Mouse (Mus musculus) liver, adult (tissue): ENCODE measurements at regions not wholly inside any gene's neighbourhood (a gene's known extent, or its start where the extent isn't known, plus 50 kb on each side); places are given as distances from the start of the nearest gene placed in this dataset.

Experiments
- GATA4 ChIP-seq: IDR thresholded peaks from 2 replicates; pipeline ENCODE4 v1.6.1; 2014; ENCODE audit warnings: mild to moderate bottlenecking, low read length; ENCODE audit not compliant: insufficient replicate concordance

DNA sequence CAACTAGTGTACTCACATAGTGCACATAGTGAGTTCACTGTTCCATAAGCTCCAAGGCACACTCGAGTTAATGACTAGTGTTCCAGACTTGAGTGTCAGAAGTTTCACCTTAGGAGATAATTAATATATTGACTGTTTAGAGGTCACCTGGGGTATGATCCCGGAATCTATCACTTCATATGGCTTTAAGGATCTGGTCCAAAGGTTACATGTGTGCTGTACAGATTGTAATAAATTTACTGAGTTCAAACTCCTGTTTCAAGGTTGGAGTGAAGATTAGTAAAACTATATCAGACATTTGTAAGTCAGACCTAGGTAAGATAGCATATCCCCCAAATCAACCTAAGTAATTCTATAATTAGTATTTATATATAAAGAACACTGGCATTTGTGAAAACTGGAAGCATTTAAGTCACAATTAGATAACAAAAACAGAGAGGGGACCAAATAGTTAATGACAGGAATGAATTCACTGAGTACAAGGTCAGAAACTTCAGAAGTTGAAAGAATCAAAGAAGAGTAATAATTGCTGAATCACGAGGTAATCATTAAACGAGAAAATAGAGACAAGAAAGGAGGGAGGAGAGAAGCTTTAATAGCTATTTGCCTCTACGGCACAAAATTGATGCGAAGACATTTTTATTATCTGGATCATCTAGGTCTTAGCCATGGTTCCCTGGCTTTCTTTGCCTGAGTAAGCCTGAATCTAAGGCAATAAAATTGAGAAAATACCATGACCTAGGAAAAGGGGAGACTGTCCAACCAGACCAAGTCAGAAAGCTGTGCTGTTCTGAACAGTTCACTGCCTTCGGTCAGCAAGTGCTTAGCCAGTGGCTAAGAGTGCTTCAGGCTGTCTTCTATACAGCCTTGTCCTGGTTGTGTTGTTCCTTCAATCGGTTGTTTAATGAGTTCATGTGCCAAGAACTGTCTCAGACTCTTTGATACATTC lies 112.6 kb upstream of the Zfand5 start:
- no peak for TF ChIP-seq GATA4

DNA sequence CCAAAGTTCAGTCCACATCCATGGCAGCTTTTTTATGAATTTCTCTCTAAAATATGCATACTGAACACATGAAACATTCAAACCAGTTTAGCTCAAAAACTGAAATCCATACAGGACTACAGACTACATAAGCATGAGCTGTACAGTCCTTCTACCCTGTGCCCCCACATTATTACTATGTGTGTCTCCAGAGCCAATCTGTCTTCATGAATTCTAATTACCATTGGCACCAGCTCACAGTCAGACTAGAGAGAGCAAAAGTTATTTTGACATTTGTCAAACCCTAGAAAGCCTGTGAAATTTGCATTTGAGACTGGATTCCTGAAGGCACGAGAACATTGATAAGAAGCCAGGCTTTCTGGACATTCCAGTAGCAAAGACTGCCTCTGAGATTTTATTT lies 117.9 kb upstream of the Zfand5 start:
- TF ChIP-seq GATA4 = no peak

DNA sequence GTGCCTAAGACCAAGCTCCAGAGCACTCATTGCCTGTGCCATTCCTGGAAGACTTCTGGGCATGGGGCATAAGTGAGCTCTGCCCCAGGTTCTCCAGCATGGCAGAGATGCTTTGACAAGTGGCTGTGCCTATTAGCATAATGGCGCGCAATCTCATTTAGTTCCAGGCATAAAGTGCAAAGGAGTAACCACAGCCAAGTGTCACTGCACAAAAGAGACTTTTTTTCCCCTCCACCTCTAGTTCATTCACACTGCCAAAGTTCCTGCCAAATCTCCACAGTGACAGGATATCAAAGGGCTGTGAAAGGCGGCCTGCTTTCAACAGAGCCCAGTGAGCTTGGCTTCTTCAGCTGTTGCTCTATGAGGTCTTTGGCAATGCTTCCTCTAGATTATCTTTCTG lies 120.1 kb upstream of the Zfand5 start:
- TF ChIP-seq GATA4 = no peak

DNA sequence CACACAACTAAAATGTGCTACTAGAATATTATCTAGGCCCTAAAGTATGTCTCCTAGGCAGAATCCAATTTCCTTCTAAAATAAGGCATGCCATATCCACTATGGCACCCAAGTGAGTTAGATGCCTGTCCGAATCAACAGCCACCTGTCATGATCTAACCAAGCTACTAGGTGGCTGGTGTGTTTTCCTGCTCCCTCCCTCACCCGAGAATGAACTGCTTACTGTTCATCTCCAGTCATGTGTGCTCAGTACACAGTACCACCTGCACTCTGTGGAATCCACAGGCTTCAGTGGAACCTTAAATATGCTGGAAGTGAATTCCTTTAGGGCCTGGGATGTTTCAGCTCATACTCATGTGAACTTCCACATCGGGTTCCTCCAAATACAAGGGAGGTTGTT lies 121.2 kb upstream of the Zfand5 start:
- no peak for TF ChIP-seq GATA4

DNA sequence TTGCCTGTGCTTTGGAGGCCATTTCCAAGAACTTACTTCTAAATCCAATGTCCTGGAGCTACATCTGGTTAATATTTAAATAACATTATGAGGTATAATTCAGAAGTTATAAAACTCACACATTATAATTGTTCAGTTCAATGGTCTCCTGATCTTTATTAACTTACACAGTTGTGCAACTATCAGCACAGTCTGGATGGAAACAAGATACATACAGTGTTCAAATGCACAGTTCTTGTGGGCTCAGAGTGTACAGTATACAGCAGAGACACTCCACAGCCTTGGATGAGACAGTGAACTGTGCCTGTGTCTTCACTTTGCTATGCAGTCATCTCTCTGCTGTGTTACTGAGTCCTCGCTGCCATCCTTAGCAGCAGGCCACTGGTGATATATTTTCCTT lies 121.8 kb upstream of the Zfand5 start:
- TF ChIP-seq GATA4 = no peak

DNA sequence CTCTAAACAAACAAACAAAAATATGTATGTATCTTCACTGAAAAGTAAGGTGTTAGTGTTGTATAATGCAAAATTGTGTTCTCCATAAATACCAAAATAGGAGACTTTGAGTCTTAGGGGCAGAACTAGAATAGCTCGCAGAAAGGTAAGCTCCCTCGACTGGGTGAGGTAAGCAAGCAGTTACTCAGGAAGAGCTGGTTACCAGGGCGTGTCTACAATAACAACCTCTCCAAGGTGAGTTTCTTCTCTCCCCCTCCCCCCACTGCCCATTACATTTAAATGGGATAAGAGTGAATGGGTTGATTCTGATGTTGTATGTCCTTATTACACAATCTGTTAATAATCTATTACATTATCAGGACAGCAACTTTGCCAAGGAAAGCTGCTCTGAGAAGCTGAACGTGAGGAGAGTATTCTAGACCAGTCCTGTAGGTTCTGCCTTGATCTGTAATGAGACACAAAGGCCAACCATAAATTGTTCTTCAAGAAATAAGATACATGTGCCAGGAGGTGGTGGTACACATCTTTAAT lies 125.2 kb upstream of the Zfand5 start:
- TF ChIP-seq GATA4 = peak; percentile 67; the same call in 1 of the 2 replicates

DNA sequence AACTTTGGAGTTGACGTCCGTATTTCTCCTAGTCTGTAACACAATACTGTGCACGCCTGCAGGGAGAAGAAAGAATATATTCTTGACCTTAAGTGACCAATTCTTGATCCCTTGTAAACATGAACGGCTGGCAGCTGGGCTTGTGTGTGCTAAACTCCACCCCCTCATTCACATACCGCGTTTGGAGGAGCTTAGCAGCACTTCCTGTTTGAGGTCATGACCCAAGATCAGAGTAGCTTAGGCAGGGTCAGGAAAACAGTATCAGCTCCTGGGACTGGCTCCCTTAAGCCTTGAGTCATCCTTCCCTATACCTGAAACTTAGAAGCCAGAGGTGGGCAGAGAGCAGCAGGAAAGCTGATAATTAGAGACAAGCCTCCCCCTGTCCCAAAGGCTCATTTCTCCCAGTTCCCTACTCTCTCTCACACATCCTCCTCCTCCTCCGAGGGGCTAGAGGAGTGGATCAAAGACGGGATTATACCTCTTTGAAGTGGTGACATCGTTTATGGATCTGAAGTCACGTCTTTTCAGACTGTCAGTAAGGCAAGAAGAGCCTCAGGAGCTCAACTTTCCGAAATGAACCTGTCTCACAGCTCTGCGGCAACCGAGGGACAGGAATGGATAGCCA lies 127.3 kb upstream of the Zfand5 start:
- TF ChIP-seq GATA4 = no peak

DNA sequence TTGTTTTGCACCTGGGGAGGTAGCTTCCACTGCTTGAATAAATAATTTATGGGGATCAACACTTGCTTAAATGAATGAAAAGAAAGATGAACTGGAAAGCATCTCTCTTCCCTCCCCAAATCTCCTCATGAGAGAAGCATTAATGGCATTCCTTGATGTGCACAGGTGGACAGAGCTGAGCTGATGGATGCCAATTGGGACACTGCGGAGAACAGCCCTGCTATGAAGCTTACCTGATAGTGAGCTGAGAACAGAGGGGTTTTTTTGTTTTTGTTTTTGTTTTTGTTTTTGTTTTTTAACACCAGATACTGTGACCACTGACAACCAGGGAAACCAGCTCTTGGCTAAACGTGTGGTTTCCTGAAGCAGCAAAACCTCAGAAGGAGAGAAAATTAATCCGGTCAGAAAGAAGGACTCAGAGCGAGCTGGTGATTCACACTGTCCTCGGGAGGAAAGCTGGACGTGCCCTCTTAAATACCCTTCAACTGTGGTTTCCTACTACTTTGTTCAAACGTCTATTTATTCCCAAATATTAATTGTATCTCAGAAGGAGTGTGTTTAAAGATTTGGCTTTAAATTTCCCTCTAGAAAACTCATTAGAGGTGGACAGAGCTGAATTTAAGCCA lies 128.0 kb upstream of the Zfand5 start:
- TF ChIP-seq GATA4 = no peak

DNA sequence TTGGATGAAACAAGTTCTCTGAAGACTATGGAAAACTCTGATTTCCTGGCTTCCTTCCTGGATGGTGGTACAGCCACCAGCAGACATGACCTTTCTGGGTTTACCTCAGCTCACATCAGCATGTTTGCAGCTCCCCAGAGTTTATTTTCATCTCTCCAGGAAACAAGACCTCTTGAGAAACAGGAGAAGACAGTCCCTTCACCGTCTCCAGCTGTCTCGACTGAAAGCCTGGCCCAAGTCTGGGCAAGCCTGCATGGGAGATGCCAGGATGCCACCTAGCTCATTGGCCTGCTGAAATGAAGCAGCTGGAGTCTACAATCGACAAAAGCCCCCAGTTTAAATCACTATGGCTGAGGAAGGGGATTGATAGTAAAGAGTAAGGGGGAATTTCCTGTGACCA lies 131.6 kb upstream of the Zfand5 start:
- TF ChIP-seq GATA4 = no peak

DNA sequence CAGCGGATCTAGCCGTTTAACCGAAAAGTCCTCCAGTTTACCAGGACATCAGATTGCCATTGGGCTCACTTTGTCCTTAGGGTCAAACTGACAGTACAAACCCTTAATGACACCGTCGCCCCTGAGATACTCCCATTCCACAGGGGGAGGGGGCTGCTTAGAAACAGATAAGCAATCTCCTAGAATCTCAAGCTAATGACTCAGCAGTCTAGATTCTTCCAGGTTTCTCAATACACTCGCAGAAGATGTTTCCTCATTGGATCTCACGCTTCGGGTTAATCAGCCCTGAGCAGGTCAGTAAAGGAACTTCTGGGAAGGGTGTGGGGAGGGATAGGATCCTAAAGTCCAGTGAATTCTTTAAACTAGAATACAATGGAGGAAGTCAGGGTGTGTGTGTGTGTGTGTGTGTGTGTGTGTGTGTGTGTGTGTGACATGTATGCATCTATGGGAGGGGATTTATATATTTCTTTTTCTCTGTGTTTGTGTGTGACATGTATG lies 133.0 kb upstream of the Zfand5 start:
- TF ChIP-seq GATA4 = no peak

DNA sequence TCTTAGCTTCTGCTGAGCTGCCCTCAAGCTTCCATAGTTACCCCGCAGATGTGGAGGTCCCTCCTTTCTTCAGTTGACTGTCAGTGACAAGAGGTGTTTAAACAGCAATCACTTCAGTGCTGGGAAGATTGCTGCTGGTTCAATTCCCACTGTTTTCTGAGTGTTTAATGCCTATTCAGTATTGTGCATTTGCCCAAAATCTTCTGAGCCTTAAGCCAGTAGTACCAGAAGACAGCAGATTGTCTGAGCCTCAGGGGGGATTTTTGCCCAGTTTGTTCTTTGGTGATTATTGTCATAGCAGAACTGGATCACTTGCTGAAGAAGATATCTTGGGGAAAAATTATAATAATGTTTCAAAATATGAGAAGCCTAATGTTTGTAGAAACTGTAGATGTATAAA lies 135.3 kb upstream of the Zfand5 start:
- no peak for TF ChIP-seq GATA4

DNA sequence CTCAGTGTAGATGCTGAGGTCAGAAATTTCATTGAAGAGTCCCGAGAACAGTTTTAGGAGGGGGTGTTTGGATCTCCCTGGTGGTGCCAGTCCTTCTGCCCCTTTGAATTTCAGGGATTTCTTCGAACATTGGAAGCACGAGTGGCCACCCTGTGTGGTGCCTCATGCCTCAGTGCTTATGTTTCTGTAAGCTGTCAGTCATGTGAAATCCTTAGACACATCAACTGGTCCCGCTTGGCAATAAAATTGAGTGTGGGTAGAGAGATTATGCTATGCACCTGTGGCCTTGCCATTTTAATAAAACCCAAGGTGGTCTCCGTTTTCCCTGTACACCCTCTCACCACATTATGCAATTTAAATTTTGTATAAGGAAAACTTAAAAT lies 136.1 kb upstream of the Zfand5 start:
- TF ChIP-seq GATA4 = no peak

DNA sequence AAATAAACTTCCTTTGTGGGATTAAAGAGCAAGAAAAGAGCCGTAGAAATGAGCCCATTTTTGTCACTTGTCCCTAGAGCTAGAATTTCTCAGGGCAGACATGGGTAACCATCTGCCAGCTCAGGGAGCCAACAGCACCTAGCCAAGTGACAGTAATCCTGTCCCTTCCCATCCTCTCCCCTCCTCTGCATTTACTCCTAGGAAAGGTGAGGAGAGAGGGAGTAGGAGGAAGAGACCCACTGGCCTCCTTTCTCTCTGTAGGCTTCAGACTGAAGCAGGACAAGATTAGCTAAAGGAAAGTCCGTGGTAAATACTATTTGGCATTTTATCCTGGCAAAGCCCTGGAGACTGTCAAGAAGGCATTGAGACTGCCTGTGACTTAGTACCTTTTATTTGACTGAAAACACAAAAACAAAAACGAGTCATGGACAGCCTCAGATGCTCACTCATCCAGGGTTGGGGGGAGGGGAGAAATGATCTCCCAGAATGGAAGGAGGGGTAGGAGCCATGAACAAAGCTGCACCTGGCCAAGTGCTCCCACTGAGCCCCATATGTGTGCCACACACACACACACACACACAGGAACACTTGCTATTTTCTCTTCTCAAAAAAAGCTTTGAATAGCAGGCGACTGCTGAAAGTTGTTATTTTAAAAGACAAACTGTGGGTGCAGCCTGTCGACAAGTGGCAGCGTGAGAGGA lies 136.6 kb upstream of the Zfand5 start:
- TF ChIP-seq GATA4 = no peak

DNA sequence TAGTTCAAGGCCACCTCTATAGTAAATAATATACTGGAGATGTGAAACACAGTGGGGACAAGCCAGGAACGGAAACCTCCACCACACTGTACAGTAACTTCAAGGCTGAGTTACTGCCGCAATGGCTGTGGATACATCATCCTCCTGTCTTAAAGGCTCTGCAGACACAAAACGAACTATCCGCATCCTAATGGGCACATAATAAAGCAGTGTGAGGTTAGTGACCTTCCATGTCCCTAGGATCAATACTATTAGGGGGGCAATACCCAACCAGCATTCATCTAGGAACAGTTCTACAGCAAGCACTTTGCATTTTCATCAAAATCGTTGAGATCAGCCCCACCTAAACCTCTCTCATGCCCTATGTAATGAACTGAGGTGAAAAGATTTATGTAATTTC lies 142.4 kb upstream of the Zfand5 start:
- TF ChIP-seq GATA4 = no peak
